Mouse (Mus musculus) liver, adult (tissue): ENCODE results near the gene Furin.

ENCODE experiments used
- GATA4 ChIP-seq: IDR thresholded peaks from 2 replicates; pipeline ENCODE4 v1.6.1; 2014; ENCODE audit warnings: mild to moderate bottlenecking, low read length; ENCODE audit not compliant: insufficient replicate concordance

Furin gene

GRCm38 (mm10) chr7:80414303-80414855 is 9.1 kb upstream of the Furin start:
- no peak for TF ChIP-seq GATA4

- TF ChIP-seq GATA4, result no peak
Observed at GRCm38 (mm10) chr7:80413512-80414302, 8.5 kb upstream of the Furin start.

- no peak for TF ChIP-seq GATA4
Observed at GRCm38 (mm10) chr7:80412781-80413180, 7.5 kb upstream of the Furin start.

GRCm38 (mm10) chr7:80412279-80412678 is 7.0 kb upstream of the Furin start:
- TF ChIP-seq GATA4, result no peak

- no peak for TF ChIP-seq GATA4
Observed at GRCm38 (mm10) chr7:80410380-80410779, 5.1 kb upstream of the Furin start.

GRCm38 (mm10) chr7:80407712-80408111 is 2.5 kb upstream of the Furin start:
- TF ChIP-seq GATA4, result no peak

- TF ChIP-seq GATA4, result no peak
Observed at GRCm38 (mm10) chr7:80406186-80406585, 950 bp upstream of the Furin start.

- TF ChIP-seq GATA4, result no peak
Observed at GRCm38 (mm10) chr7:80404101-80404894, 938 bp downstream of the Furin start.

GRCm38 (mm10) chr7:80403551-80403950 is 1.7 kb downstream of the Furin start:
- no peak for TF ChIP-seq GATA4

- no peak for TF ChIP-seq GATA4
Observed at GRCm38 (mm10) chr7:80402651-80403321, 2.5 kb downstream of the Furin start.

GRCm38 (mm10) chr7:80401860-80402641 is 3.2 kb downstream of the Furin start:
- no peak for TF ChIP-seq GATA4

GRCm38 (mm10) chr7:80401041-80401859 is 4.0 kb downstream of the Furin start:
- no peak for TF ChIP-seq GATA4

- TF ChIP-seq GATA4, result no peak
Observed at GRCm38 (mm10) chr7:80400571-80400970, 4.7 kb downstream of the Furin start.

GRCm38 (mm10) chr7:80400099-80400498 is 5.1 kb downstream of the Furin start:
- no peak for TF ChIP-seq GATA4
